Mouse (Mus musculus): ENCODE results near the gene Gusb. TPM values are rescaled to one million over a fixed set of nuclear protein-coding genes. Genes with fewer than 3 reads are reported as not detected.

Gene Gusb
- 38.2 and 43.4 TPM in 2 replicates for polyA plus RNA-seq (2015; fragmentation: Nextera tagmentation; extraction: Ambion mirVana)

DNA sequence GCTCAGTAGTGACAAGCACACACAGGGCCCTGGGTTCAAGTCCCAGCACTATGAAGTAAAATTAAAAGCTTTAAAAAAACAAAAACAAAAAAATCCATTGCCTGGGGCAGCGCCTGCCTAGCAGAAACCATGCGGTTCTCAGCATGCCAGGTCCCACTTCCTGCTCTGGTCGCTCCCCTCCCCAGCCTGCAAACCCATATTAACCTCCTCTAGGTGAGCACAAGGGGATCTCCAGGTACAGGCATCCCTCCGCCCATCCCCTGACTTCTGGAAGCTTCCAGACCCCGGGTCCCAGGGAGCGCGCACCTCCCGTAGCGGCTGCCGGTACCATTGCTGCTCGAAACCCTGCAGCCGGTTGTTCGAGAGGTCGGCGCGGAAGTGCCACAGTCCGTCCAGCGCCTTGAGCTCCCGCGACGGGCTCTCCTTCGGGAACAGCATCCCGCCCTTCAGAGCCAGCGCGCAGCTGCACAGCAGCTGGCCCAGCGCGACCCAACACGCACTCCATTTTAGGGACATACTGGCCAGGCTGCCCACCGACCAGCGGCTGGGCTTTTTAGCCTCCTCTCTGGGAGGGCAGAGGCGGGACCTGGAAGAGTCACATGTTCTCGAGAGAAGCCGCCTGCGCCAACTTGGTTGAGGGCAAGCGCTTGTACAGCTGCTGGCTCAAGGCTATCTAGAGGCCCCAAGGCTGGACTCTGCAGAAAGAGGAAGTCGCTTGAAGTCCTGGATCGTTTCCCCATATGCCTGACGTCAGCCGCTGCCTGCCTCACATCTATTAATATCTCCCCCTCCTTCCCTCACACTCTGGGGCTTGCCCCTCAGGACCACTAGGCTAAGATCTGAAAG lies at the start of gene Gusb:
TSS of gene Gusb (minus strand) at position 749 of the 846 bp plus-strand sequence.
- 1% methylated on average over 39 of the region's 39 CpGs for WGBS
- no peaks in the 10 kb centered on the region; the same call in none of the 2 replicates for H3K9me3 ChIP-seq
- no peaks in the 10 kb centered on the region; the same call in 1 of the 2 replicates for H3K36me3 ChIP-seq
- peak within 1 kb of the TSS; percentile 67 for H3K4me3 ChIP-seq
- peaks cover 16% of the 10 kb centered on the region for H3K4me1 ChIP-seq
- peak within 1 kb of the TSS; percentile 55 for H3K27ac ChIP-seq
- no peaks in the 10 kb centered on the region for H3K27me3 ChIP-seq
- peak within 1 kb of the TSS; percentile 82 for H3K4me2 ChIP-seq
- peak; percentile 65 for ATAC-seq (ENCODE audit: insufficient number of reproducible peaks, insufficient read depth, low FRiP score, low TSS enrichment, low read depth)
- peak within 1 kb of the TSS; percentile 82 for H3K9ac ChIP-seq

DNA sequence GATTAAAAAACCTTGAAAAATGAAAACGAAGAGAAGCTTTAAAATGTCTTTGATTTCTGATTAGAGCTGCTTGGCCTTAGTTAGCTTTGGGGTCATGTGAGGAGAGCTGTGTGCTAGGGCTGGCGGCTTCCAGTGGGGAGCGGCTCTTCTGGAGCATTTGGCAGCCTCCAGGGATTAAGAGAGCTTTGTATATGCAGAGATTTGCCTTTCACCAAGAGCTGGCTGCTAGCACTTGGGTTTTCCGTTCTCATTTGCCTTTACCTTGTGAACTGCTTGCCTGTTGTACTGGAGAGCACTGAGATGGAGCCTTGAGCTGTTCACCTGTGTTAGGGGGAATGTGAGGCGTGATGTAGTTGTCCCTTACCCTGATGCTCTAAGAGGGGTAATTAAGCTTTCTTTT lies 49.7 kb upstream of the Gusb start:
- Histone ChIP-seq H3K27me3 (no peaks in the 10 kb centered on the region), H3K4me2 (no peak overlapping the region), H3K4me3 (no peak overlapping the region), H3K9me3 (no peaks in the 10 kb centered on the region), H3K27ac (no peak overlapping the region), H3K9ac (no peak overlapping the region), H3K4me1 (0 out of 2 replicates have a peak, but pooled peaks cover 5% of the 10 kb centered on the region), H3K36me3 (peaks cover 57% of the 10 kb centered on the region)
- no peak for ATAC-seq (ENCODE audit: insufficient number of reproducible peaks, insufficient read depth, low FRiP score, low TSS enrichment, low read depth)
- WGBS, result 73% methylated on average over 5 of the region's 5 CpGs

DNA sequence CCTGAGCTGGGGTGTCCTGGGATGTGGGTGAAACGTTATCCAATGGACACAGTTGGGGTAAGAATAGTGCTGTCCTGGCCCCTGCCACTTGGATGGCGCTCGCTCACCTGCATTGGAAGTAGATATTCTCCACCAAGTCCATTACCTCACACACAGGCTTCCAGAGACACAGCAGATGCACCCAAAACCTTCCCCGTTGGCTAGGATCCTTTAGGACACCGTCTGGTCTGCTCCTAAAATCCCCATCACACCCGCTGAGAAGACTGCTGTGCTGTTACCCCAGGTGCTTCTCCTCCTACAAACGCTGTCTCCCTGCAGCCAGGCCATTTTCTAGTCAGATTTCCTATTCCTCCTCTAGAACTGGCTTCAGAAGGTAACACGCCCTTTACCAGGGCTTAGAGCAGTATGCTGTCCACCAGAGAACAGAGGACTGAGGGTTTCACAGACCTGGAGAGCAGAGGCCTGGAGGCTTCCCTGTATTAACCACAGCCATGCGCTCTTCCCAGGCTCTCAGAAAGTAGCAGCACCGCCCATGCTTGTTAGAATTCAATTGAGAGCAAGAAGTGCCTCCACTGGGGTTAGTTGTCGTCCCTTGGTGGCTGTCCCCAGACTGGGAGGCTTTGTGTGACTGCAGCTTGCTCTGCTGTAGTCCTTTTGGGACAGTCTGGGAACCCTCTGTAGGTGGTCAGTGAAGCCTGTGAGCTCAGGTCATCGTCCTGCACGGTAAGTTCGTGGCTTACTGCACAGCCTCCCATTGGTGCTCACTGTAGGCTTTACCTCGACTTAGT lies 48.4 kb upstream of the Gusb start:
- Histone ChIP-seq H3K27ac (no peak overlapping the region), H3K9ac (no peak overlapping the region), H3K27me3 (no peaks in the 10 kb centered on the region), H3K4me3 (no peak overlapping the region), H3K4me2 (no peak overlapping the region), H3K36me3 (peaks cover 69% of the 10 kb centered on the region), H3K9me3 (no peaks in the 10 kb centered on the region), H3K4me1 (0 out of 2 replicates have a peak, but pooled peaks cover 5% of the 10 kb centered on the region)
- no peak for ATAC-seq (ENCODE audit: insufficient number of reproducible peaks, insufficient read depth, low FRiP score, low TSS enrichment, low read depth)
- WGBS, result 84% methylated on average over 15 of the region's 15 CpGs

DNA sequence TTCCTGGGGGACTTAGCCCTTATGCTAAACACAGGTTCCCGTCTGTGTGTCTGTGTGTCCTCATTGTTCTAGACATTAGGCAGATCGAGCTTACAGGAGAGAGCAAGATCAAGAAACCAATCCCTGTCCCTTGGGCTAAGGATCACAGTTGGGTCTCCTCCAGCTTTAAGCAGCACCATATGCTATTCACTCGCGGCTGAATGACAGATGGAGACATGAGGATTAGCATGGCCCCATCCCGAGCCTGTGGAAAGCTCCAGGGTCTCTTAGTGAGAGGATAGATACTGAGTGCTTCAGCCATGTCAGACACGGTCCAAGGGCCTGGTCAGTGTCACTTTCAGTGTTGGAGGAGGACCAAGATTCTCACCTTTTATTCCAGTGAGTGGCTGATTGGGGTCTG lies 47.6 kb upstream of the Gusb start:
- Histone ChIP-seq H3K36me3 (peaks cover 74% of the 10 kb centered on the region), H3K4me3 (no peak overlapping the region), H3K9me3 (no peaks in the 10 kb centered on the region), H3K4me2 (no peak overlapping the region), H3K27me3 (no peaks in the 10 kb centered on the region), H3K4me1 (0 out of 2 replicates have a peak, but pooled peaks cover 5% of the 10 kb centered on the region), H3K9ac (no peak overlapping the region), H3K27ac (no peak overlapping the region)
- 50% methylated on average over 6 of the region's 6 CpGs for WGBS
- ATAC-seq (ENCODE audit: insufficient number of reproducible peaks, insufficient read depth, low FRiP score, low TSS enrichment, low read depth), result no peak

DNA sequence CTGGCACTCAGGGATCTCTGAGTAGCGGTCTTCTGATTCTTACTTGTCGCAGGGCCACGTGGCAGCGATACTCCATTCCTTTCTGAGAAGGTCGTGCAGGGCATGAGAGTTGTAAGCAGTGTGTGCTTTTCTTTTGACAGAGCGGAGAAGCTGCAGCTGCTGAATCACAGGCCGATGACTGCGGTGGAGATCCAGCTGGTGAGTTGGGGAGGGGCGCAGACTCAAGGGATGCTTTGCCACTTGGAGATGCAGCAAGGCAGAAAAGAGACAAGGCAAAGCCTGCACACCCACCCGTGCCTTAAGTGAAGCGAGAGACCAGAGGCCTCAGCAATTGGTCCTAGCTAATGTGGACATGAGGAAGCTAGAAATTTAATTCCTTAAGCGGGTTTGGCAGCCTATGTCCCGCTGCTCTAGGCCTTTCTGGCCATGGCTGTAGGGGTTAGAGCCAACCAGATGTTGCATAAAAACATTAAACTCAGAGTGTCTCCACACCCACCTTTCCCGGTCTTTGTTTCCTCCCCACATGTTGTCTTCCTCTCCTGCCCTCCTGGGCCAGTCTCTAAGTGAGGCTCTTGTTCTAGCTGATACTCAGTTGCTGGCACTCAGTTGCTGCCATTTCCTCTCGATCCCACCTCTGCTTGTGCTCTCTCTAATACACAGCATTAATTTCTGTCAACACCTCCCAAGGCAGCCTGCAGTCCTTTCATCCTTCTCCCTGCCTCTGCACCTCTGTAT lies 46.1 kb upstream of the Gusb start:
- H3K4me3 ChIP-seq, result no peak overlapping the region
- no peaks in the 10 kb centered on the region for H3K27me3 ChIP-seq
- H3K27ac ChIP-seq, result no peak overlapping the region
- H3K4me1 ChIP-seq, result 0 out of 2 replicates have a peak, but pooled peaks cover 5% of the 10 kb centered on the region
- H3K9ac ChIP-seq, result no peak overlapping the region
- H3K36me3 ChIP-seq, result peaks cover 75% of the 10 kb centered on the region
- no peak for ATAC-seq (ENCODE audit: insufficient number of reproducible peaks, insufficient read depth, low FRiP score, low TSS enrichment, low read depth)
- H3K9me3 ChIP-seq, result no peaks in the 10 kb centered on the region
- H3K4me2 ChIP-seq, result no peak overlapping the region
- WGBS, result 87% methylated on average over 15 of the region's 15 CpGs

DNA sequence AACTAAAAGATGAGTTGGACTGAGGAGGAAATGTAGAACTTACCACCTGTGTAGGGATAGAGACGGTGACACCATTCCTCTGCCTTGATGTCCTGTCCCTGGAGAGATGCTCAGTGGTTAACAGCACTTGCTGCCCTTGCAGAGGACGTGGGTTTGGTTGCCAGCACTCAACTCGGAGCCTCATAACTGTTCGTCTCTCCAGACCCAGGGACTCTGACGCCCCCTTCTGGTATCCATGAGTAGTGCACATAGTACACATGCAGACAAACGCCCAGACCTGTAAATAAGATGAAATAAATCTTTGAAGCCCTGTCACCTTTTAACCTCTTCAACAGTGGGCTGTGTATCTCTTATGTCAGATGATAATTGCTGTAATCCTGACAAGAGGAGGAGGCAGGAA lies 44.2 kb upstream of the Gusb start:
- Histone ChIP-seq H3K4me1 (0 out of 2 replicates have a peak, but pooled peaks cover 5% of the 10 kb centered on the region), H3K27ac (no peak overlapping the region), H3K9me3 (no peaks in the 10 kb centered on the region), H3K27me3 (no peaks in the 10 kb centered on the region), H3K9ac (no peak overlapping the region), H3K4me2 (no peak overlapping the region), H3K4me3 (no peak overlapping the region), H3K36me3 (peaks cover 78% of the 10 kb centered on the region)
- ATAC-seq (ENCODE audit: insufficient number of reproducible peaks, insufficient read depth, low FRiP score, low TSS enrichment, low read depth), result no peak
- WGBS, result 87% methylated on average over 6 of the region's 6 CpGs

DNA sequence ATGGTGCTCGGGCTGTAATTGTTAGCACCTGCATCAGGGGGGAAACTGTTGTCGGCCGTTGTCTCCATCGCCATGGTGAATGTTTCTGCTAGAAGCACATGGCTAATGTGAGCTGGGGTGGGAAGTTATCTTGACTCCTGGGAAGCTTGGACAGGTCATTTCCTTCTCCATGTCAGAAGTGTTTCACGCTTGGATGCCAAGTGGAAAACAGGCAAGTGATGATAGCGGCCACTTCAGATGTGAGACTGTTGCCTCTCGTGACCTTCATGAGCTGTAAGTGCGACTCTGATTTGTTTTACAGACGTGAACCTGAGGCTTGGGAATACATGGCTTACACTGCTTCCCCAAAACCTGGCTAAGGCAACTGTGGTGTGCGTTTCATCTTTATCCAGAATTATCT lies 43.7 kb upstream of the Gusb start:
- no peak for ATAC-seq (ENCODE audit: insufficient number of reproducible peaks, insufficient read depth, low FRiP score, low TSS enrichment, low read depth)
- 75% methylated on average over 10 of the region's 10 CpGs for WGBS
- no peaks in the 10 kb centered on the region for H3K9me3 ChIP-seq
- no peak overlapping the region for H3K27ac ChIP-seq
- H3K9ac ChIP-seq, result no peak overlapping the region
- H3K4me3 ChIP-seq, result no peak overlapping the region
- no peaks in the 10 kb centered on the region for H3K27me3 ChIP-seq
- 0 out of 2 replicates have a peak, but pooled peaks cover 5% of the 10 kb centered on the region for H3K4me1 ChIP-seq
- H3K4me2 ChIP-seq, result no peak overlapping the region
- H3K36me3 ChIP-seq, result peaks cover 81% of the 10 kb centered on the region

DNA sequence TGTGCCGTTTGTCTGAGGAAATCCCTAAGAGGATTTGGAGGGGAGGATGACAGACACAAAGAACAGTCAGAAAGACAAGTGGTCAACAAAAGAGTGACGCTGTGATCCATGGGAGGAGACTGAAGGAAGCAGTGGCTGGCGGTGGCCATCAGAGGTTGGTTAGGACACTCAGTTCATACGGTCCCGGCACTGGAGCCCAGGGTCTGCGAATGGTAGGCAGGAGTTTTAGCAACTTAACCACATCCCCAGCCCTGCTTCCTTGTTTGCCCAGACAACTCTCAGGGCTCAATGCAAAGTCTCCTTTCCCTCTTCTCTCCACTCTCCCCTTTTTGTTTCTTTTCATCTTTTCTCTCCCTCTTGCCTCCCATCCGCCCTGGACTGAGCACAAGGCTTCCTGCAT lies 43.3 kb upstream of the Gusb start:
- 86% methylated on average over 7 of the region's 7 CpGs for WGBS
- H3K4me1 ChIP-seq, result 0 out of 2 replicates have a peak, but pooled peaks cover 5% of the 10 kb centered on the region
- H3K36me3 ChIP-seq, result peaks cover 81% of the 10 kb centered on the region
- H3K9me3 ChIP-seq, result no peaks in the 10 kb centered on the region
- no peak overlapping the region for H3K4me2 ChIP-seq
- no peak overlapping the region for H3K4me3 ChIP-seq
- H3K27ac ChIP-seq, result no peak overlapping the region
- H3K9ac ChIP-seq, result no peak overlapping the region
- no peaks in the 10 kb centered on the region for H3K27me3 ChIP-seq
- no peak for ATAC-seq (ENCODE audit: insufficient number of reproducible peaks, insufficient read depth, low FRiP score, low TSS enrichment, low read depth)

DNA sequence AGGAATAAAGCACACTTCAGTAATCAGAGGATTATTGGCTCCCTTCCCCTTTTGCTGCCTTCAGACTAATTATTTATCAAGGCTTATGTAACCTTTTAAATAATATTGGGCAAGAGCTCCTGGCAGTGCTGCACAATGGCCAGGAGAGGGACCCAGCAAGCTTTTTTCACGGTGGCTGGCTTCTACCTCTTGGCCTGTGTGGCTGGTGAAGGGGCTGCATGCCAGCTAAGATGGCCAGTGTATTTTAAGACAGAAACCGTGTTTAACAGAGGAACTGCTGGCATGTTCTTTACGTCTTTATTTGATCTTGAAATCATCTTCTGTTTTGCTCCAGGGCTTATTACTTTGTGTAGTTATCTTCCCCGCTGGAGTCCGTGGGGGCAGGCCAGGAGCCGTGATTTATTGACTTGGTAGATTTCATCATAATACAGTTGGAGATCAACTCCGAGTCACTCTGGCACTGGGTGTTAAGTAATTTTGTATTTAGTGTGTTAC lies 41.4 kb upstream of the Gusb start:
- Histone ChIP-seq H3K36me3 (peaks cover 83% of the 10 kb centered on the region), H3K4me2 (no peak overlapping the region), H3K9me3 (no peaks in the 10 kb centered on the region), H3K27me3 (no peaks in the 10 kb centered on the region), H3K4me3 (no peak overlapping the region), H3K9ac (no peak overlapping the region), H3K4me1 (no peaks in the 10 kb centered on the region), H3K27ac (no peak overlapping the region)
- WGBS, result 76% methylated on average over 7 of the region's 7 CpGs
- ATAC-seq (ENCODE audit: insufficient number of reproducible peaks, insufficient read depth, low FRiP score, low TSS enrichment, low read depth), result no peak

DNA sequence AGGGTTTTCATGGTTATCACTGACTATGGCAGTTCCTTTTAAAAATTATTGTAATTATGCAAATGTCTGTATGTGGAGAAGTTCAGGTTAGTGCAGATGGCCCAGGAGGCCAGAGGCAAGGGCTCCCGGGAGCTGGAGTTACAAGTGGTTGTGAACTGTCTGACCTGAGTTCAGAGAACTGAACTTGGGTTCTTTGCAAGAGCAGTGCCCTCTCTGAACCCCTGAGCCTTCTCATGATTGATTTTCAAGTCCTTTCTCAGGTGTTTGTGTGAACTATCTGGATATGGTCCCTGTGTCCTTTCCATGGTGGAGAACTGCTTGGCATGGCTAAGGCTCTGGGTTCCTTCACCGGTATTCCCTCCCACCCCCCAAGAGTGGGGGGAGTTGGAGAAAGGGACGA lies 40.9 kb upstream of the Gusb start:
- 90% methylated on average over 3 of the region's 3 CpGs for WGBS
- peaks cover 78% of the 10 kb centered on the region for H3K36me3 ChIP-seq
- H3K4me2 ChIP-seq, result no peak overlapping the region

DNA sequence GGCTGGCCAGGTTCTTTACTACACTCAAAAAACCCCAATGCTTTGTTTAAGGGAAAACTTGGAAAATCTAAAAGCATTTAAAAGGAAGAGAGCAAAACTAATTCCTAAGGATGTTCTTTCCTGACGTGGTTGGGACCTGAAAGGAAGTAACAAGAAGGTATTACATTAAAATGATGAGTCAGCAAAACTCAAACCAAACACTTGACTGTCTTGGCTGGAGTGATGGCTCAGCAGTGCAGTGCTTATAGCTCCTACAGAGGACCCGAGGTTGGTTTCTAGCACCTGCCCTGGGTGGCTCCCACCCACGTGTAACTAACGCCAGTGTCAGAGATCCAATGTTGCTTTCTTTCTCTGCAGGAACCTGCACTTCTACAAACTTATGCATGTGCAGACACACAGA lies 38.4 kb upstream of the Gusb start:
- no peaks in the 10 kb centered on the region for H3K9me3 ChIP-seq
- H3K27me3 ChIP-seq, result no peaks in the 10 kb centered on the region
- ATAC-seq (ENCODE audit: insufficient number of reproducible peaks, insufficient read depth, low FRiP score, low TSS enrichment, low read depth), result no peak
- no peak overlapping the region for H3K4me3 ChIP-seq
- H3K9ac ChIP-seq, result no peak overlapping the region
- no peaks in the 10 kb centered on the region for H3K4me1 ChIP-seq
- no peak overlapping the region for H3K4me2 ChIP-seq
- peaks cover 74% of the 10 kb centered on the region for H3K36me3 ChIP-seq
- no peak overlapping the region for H3K27ac ChIP-seq
- 89% methylated on average over 4 of the region's 4 CpGs for WGBS

More for the DNA sequence above, 40.9 kb upstream of the Gusb start:
- Histone ChIP-seq H3K4me3 (no peak overlapping the region), H3K27ac (no peak overlapping the region), H3K9ac (no peak overlapping the region), H3K9me3 (no peaks in the 10 kb centered on the region), H3K4me1 (no peaks in the 10 kb centered on the region), H3K27me3 (no peaks in the 10 kb centered on the region)
- ATAC-seq (ENCODE audit: insufficient number of reproducible peaks, insufficient read depth, low FRiP score, low TSS enrichment, low read depth), result no peak

All from embryonic facial prominence, embryonic 13.5 days (tissue).